Mouse (Mus musculus): ENCODE data around the gene Trim9.

- TF ChIP-seq POLR2A (IDR thresholded peaks at IDR 0.05; ENCODE audit: extremely low read depth, insufficient read depth, low read length), result no peak
- TF ChIP-seq CTCF (IDR thresholded peaks at IDR 0.05; ENCODE audit: extremely low read depth, insufficient read depth, low read length), result no peak
Measured at GRCm38 (mm10) chr12:70326393-70326792, 21.0 kb downstream of the Trim9 start.
